Mouse (Mus musculus): Measurements from ENCODE around the gene Dynlt1c. TPM values are rescaled to one million over a fixed set of nuclear protein-coding genes. Genes with fewer than 3 reads are reported as not detected.
"Not testable (repeated sequence)": the region's sequence is repeated elsewhere in the genome, so short reads cannot be mapped to it uniquely, and the experiment has no call there.

Gene Dynlt1c
- polyA plus RNA-seq, 1 experiment from 2014 or later = 66.8 TPM

GRCm38 (mm10) chr17:6645668-6646067 lies 44.2 kb downstream of the Dynlt1c start:
- not testable (repeated sequence) for H3K4me1 ChIP-seq; H3K27me3 ChIP-seq; H3K9me3 ChIP-seq (replicated peaks); H3K36me3 ChIP-seq (ENCODE audit: poor library complexity, severe bottlenecking); H3K9ac ChIP-seq; H3K27ac ChIP-seq; H3K4me3 ChIP-seq; H3K4me2 ChIP-seq; ATAC-seq
- 96% methylated on average over 4 of the region's 4 CpGs for WGBS

- not testable (repeated sequence) for H3K4me2 ChIP-seq; H3K4me1 ChIP-seq; H3K4me3 ChIP-seq; H3K9me3 ChIP-seq (replicated peaks); H3K27me3 ChIP-seq; H3K36me3 ChIP-seq (ENCODE audit: poor library complexity, severe bottlenecking); H3K27ac ChIP-seq; ATAC-seq; H3K9ac ChIP-seq
- WGBS = 97% methylated on average over 8 of the region's 8 CpGs
These were observed 45.4 kb downstream of the Dynlt1c start for GRCm38 (mm10) chr17:6646841-6647240.

GRCm38 (mm10) chr17:6647452-6647851 lies 46.0 kb downstream of the Dynlt1c start:
- not testable (repeated sequence) for H3K4me1 ChIP-seq; H3K27ac ChIP-seq; H3K9ac ChIP-seq; H3K27me3 ChIP-seq; H3K36me3 ChIP-seq (ENCODE audit: poor library complexity, severe bottlenecking); H3K4me3 ChIP-seq; H3K4me2 ChIP-seq; ATAC-seq; H3K9me3 ChIP-seq (replicated peaks)
- WGBS = 93% methylated on average over 3 of the region's 3 CpGs

GRCm38 (mm10) chr17:6650904-6651565 lies 49.6 kb downstream of the Dynlt1c start:
- H3K36me3 ChIP-seq (ENCODE audit: poor library complexity, severe bottlenecking); H3K27ac ChIP-seq; H3K9ac ChIP-seq; H3K4me2 ChIP-seq; H3K27me3 ChIP-seq; H3K4me1 ChIP-seq; H3K9me3 ChIP-seq (replicated peaks); H3K4me3 ChIP-seq; ATAC-seq: not testable (repeated sequence)
- WGBS = 87% methylated on average over 5 of the region's 7 CpGs

GRCm38 (mm10) chr17:6653341-6653946 lies 52.0 kb downstream of the Dynlt1c start:
- H3K27ac ChIP-seq; H3K4me1 ChIP-seq; ATAC-seq; H3K9me3 ChIP-seq (replicated peaks); H3K36me3 ChIP-seq (ENCODE audit: poor library complexity, severe bottlenecking); H3K9ac ChIP-seq; H3K4me3 ChIP-seq; H3K4me2 ChIP-seq; H3K27me3 ChIP-seq: not testable (repeated sequence)
- 84% methylated on average over 4 of the region's 5 CpGs for WGBS

- H3K27ac ChIP-seq = peak overlapping the region; percentile 76
- H3K4me1 ChIP-seq; H3K36me3 ChIP-seq (ENCODE audit: poor library complexity, severe bottlenecking); H3K27me3 ChIP-seq; H3K9me3 ChIP-seq (replicated peaks): not testable (repeated sequence)
- peak overlapping the region; percentile 44 for H3K4me3 ChIP-seq
- peak overlapping the region; percentile 50 for H3K4me2 ChIP-seq
- peak; percentile 94 for ATAC-seq
- 0% methylated on average over 36 of the region's 36 CpGs for whole genome bisulfite sequencing
- H3K9ac ChIP-seq = peak overlapping the region; percentile 65
These were observed 53.6 kb downstream of the Dynlt1c start for GRCm38 (mm10) chr17:6655087-6655511.

GRCm38 (mm10) chr17:6655567-6656281 lies 54.3 kb downstream of the Dynlt1c start, which contains the start of gene Dynlt1f:
Dynlt1f (minus strand) TSS chr17:6655900.
- 5% methylated on average over 18 of the region's 33 CpGs for WGBS
- peak; percentile 95 for ATAC-seq
- peak within 1 kb of the TSS; percentile 76 for H3K27ac ChIP-seq

GRCm38 (mm10) chr17:6656471-6656870 lies 55.0 kb downstream of the Dynlt1c start:
- not testable (repeated sequence) for H3K36me3 ChIP-seq (ENCODE audit: poor library complexity, severe bottlenecking); H3K9ac ChIP-seq; H3K4me2 ChIP-seq; H3K9me3 ChIP-seq (replicated peaks); H3K4me1 ChIP-seq; H3K27ac ChIP-seq; H3K27me3 ChIP-seq; ATAC-seq; H3K4me3 ChIP-seq
- 96% methylated on average over 1 of the region's 3 CpGs for WGBS

More at GRCm38 (mm10) chr17:6655567-6656281, 54.3 kb downstream of the Dynlt1c start, which contains the start of gene Dynlt1f:
- Histone ChIP-seq H3K4me2 (peak within 1 kb of the TSS; percentile 50), H3K9ac (peak within 1 kb of the TSS; percentile 65), H3K4me3 (peak within 1 kb of the TSS; percentile 44)
- not testable (repeated sequence) for H3K36me3 ChIP-seq (ENCODE audit: poor library complexity, severe bottlenecking); H3K4me1 ChIP-seq; H3K9me3 ChIP-seq (replicated peaks); H3K27me3 ChIP-seq

GRCm38 (mm10) chr17:6658801-6659200 lies 57.3 kb downstream of the Dynlt1c start, which contains the start of gene Sytl3:
Sytl3 (plus strand) TSS chr17:6659093.
- not testable (repeated sequence) for H3K9ac ChIP-seq; H3K4me3 ChIP-seq; H3K4me2 ChIP-seq; H3K27ac ChIP-seq; H3K36me3 ChIP-seq (ENCODE audit: poor library complexity, severe bottlenecking); H3K4me1 ChIP-seq; H3K27me3 ChIP-seq; H3K9me3 ChIP-seq (replicated peaks); ATAC-seq
- 89% methylated on average over 4 of the region's 7 CpGs for WGBS

Other genes with a start within 250 kb of the Dynlt1c start
- 931 and 992 TPM in 2 replicates for gene Dynlt1b, start 171.6 kb upstream of the Dynlt1c start, polyA plus RNA-seq (2015; fragmentation: Nextera tagmentation; extraction: Ambion mirVana)
- gene Dynlt1f, start 54.2 kb downstream of the Dynlt1c start, polyA plus RNA-seq (2015; fragmentation: Nextera tagmentation; extraction: Ambion mirVana) = 317 and 334 TPM in 2 replicates
- 0.35 and 0.43 TPM in 2 replicates for gene Sytl3, start 57.4 kb downstream of the Dynlt1c start, polyA plus RNA-seq (2015; fragmentation: Nextera tagmentation; extraction: Ambion mirVana)
- gene Ezr, start 181.1 kb downstream of the Dynlt1c start, polyA plus RNA-seq (2015; fragmentation: Nextera tagmentation; extraction: Ambion mirVana) = 113 and 117 TPM in 2 replicates